Mouse (Mus musculus) adrenal gland (tissue): ENCODE measurements around the gene Tcp10c.
"Not testable (repeated sequence)": the region's sequence is repeated elsewhere in the genome, so short reads cannot be mapped to it uniquely, and the experiment has no call there.

Source experiments
- intact Hi-C: fragments of 180-260 bp; cut with DNase I; formaldehyde crosslinking; loops from one replicate; pipeline ENCODE4 v1.15.1; 2025

Gene Tcp10c

GRCm38 (mm10) chr17:13391020-13391419 lies 36.6 kb downstream of the Tcp10c start:
- intact Hi-C loops = not testable (repeated sequence)

GRCm38 (mm10) chr17:13399961-13400360 lies 45.6 kb downstream of the Tcp10c start:
- intact Hi-C loops = not testable (repeated sequence)

- intact Hi-C loops = not testable (repeated sequence)
These were observed 47.7 kb downstream of the Tcp10c start for GRCm38 (mm10) chr17:13402118-13402517.

GRCm38 (mm10) chr17:13403527-13404131 lies 49.3 kb downstream of the Tcp10c start:
- intact Hi-C loops = not testable (repeated sequence)

GRCm38 (mm10) chr17:13406023-13406422 lies 51.7 kb downstream of the Tcp10c start:
- intact Hi-C loops = not testable (repeated sequence)

GRCm38 (mm10) chr17:13406701-13407100 lies 52.3 kb downstream of the Tcp10c start:
- intact Hi-C loops = not testable (repeated sequence)

GRCm38 (mm10) chr17:13407621-13408256 lies 53.4 kb downstream of the Tcp10c start:
- intact Hi-C loops = not testable (repeated sequence)

GRCm38 (mm10) chr17:13408257-13408633 lies 53.9 kb downstream of the Tcp10c start:
- intact Hi-C loops = not testable (repeated sequence)

- intact Hi-C loops = not testable (repeated sequence)
These were observed 66.7 kb downstream of the Tcp10c start for GRCm38 (mm10) chr17:13421022-13421591.

- intact Hi-C loops = not testable (repeated sequence)
These were observed 68.3 kb downstream of the Tcp10c start for GRCm38 (mm10) chr17:13422638-13423037.

GRCm38 (mm10) chr17:13423373-13424024 lies 69.1 kb downstream of the Tcp10c start:
- intact Hi-C loops = not testable (repeated sequence)

- intact Hi-C loops = not testable (repeated sequence)
These were observed 69.9 kb downstream of the Tcp10c start for GRCm38 (mm10) chr17:13424321-13424720.

GRCm38 (mm10) chr17:13425694-13426093 lies 71.3 kb downstream of the Tcp10c start:
- intact Hi-C loops = not testable (repeated sequence)

- intact Hi-C loops = not testable (repeated sequence)
These were observed 72.1 kb downstream of the Tcp10c start for GRCm38 (mm10) chr17:13426508-13426907.
